Mouse (Mus musculus) common myeloid progenitor, adult 5-6 weeks (primary cell): ENCODE data around the gene Ppp1r13b. TPM values are rescaled to one million over a fixed set of nuclear protein-coding genes. Genes with fewer than 3 reads are reported as not detected.
A peak's percentile ranks its signal among the peaks of the same experiment; 100 is the strongest.

Source experiments
- ATAC-seq: replicated peaks from 2 replicates; pipeline ENCODE4 v1.8.0; 2016; ENCODE audit warnings: low read depth, mild to moderate bottlenecking, moderate TSS enrichment, inconsistent platforms; ENCODE audit not compliant: poor library complexity, severe bottlenecking
- total RNA-seq: library from RNA; stranded (forward); fragments of 200-1000, 187-1606 nt; gene quantifications from 2 replicates; pipeline ENCODE4 v1.2.3, GENCODE M21; 2017

Ppp1r13b gene
- total RNA-seq, 1 experiment from 2014 or later = 18.3 TPM

GRCm38 (mm10) chr12:111923117-111923516 lies 15.2 kb upstream of the Ppp1r13b start:
- peak; percentile 46 for ATAC-seq

- ATAC-seq = peak; percentile 70
These were observed 12.1 kb upstream of the Ppp1r13b start for GRCm38 (mm10) chr12:111920046-111920445.

DNA sequence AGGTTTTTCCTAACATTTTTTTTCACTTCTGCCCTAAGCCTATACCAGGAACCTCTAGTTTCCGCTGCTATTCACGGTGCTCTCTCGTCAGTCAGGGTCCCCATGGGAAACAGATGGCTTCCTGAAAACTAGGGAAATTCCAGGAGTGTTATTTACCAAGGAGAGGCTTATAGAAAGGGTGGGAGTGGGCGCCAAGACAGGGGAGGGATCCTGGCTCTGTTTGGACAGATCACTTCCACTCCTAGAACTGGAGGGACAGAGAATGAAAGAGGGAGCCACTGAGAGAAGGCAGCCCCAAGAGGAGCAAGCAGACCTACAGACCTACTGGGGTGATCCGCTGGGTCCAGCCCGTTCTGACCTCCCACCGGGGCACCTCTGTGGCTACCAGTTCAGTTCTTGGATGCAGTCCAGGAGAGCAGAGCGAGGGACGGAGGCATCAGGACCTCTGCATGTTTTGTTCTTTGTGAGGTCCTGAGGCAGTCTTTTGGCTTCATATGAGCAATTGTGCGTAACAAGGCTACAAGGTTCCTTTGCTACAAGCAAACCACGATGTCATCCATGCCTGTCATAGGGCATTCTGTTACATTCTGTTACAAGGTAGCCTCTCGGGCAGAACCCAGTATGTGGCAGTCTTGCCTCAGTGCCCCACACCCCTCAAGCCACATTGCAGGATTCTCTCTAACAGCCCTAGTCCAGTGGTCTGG lies 8.8 kb upstream of the Ppp1r13b start:
- ATAC-seq = no peak

- no peak for ATAC-seq
These were observed 7.9 kb upstream of the Ppp1r13b start for GRCm38 (mm10) chr12:111915781-111916180.

DNA sequence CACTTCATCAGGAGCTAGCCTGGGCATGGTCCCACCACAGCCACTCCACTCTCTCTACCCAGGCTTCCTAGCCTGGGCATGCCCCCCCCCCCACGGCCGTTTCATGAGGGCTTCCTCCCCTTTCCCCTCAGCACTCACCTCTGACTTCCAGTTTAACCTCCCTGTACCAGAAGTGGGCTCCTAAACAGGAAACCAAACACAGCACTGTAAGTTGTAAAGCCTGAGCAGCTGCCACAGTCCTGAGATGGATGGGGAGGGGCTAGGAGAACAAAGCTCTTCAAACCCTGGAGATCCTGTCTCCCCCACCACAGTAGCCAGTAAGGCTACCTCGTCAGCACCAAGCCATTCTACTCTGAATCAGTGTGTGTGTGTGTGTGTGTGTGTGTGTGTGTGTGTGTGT lies 6.1 kb upstream of the Ppp1r13b start:
- ATAC-seq = peak; percentile 67

- no peak for ATAC-seq
These were observed 4.9 kb upstream of the Ppp1r13b start for GRCm38 (mm10) chr12:111912802-111913201.

GRCm38 (mm10) chr12:111911796-111912195 lies 3.9 kb upstream of the Ppp1r13b start:
- ATAC-seq = no peak

DNA sequence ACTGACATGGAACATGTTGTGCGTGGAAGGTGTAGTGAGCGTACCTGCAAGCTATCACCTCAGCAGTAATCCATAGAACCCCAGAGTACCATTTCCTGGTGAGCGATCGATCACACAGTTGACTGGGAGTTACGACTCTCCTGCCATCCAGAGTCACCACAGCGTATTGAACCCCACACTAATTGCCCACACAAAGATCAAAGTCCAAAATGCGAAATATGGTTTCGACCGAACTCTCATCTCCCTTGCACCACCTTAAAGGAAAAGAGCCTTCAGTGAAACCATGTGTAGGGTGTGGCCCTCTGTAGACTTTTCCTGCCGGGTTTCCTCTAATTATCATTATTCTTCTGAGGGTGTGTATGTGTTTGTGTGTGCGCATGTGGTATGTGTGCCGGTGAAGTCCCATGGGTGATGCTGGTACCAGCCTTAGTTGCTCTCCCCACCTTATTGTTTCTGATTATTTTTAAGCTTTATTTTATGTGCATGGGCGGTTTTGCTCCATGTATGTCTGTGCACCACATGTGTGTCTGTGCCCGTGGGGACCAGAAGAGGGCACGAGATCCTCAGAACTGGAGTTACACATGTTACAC lies 3.4 kb upstream of the Ppp1r13b start:
- no peak for ATAC-seq

DNA sequence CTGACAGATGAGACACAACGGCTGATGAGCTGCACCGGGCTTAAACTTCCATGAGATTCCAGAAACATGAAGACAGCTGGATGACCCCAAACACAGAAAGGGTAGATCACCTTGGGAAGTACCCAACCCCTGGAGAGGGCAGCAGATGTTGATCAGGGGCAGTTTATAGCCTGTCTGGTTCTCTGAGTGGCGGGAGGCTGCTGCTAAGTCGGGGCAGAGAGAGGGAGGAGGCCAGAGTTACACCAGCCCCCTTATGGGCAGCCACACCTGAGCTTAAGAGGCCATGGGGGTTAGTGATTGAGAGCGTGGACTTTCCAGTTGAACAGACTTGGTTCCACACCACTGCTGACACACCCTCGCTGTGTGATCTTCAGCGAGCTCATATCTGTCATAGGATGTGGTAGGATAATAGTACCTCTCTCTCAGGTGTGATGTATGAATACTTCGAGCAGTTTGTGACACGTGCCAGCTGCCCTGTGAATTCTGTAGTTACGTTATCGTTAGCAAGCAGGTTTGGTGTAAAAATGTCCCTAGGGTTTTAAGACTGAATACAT lies 1.2 kb upstream of the Ppp1r13b start:
- ATAC-seq = no peak

DNA sequence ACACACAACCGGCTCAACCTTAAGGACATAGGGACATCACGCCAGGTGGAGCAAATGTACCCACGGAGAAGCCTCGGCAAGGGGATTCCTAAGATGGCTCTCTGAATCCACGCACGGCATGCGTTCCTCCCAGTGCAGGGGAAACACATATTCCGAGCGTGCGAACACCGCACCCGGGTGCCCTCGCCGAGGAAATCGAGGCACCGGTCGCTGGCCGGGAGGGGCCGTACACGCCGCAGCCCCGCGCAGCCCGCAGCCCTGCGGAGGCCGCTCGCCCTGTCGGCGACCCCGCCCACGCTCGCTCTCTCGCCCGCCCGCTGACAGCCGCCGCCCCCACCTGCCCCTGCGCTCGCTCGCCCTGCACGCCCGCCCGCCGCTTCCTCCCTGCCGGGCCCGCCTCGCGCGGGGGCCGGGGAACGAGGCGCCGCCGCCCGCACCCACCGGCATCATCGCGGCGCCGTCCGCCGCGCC lies 454 bp downstream of the Ppp1r13b start:
- ATAC-seq = 0 out of 2 replicates have a peak, but pooled peaks have one; percentile 6

- ATAC-seq = no peak
These were observed 1.5 kb downstream of the Ppp1r13b start for GRCm38 (mm10) chr12:111906309-111906875.

GRCm38 (mm10) chr12:111902488-111902887 lies 5.4 kb downstream of the Ppp1r13b start:
- no peak for ATAC-seq

DNA sequence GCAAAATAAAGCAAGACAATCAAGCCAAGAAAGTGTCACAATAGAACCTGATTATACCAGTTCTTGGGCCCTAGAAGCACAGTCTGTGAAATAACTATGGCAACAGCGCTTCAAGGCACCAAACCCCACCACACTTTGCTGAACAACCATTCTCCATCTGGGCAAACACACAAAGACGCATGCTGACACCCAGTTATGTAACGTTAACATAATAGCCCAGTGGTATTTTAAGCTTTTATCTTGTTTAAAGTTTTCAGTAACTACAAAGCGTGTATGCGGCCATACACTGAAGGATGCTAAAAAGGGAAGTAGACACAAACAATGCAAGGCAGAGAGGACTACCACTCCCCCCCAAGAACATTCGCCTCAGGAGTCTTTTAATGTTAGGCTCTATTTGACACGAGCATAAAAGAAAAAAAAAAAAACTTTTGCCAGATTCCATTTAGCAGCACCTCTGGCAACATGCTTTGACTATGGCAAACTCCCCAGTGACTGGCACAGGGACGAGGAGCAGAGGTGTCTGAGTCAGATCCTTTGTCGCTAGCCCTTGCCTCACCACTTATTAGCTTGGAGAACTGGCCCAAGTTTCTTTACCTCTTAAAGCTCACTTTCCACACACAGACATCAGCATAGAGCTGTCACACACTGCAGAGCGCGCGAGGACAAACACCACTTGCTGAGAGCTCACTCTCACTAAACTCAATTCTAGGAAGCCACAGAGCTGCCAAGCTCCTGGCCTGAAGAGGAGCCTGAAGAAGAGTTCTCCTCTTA lies 6.6 kb downstream of the Ppp1r13b start:
- ATAC-seq = peak; percentile 45

- no peak for ATAC-seq
These were observed 8.3 kb downstream of the Ppp1r13b start for GRCm38 (mm10) chr12:111899646-111900045.

DNA sequence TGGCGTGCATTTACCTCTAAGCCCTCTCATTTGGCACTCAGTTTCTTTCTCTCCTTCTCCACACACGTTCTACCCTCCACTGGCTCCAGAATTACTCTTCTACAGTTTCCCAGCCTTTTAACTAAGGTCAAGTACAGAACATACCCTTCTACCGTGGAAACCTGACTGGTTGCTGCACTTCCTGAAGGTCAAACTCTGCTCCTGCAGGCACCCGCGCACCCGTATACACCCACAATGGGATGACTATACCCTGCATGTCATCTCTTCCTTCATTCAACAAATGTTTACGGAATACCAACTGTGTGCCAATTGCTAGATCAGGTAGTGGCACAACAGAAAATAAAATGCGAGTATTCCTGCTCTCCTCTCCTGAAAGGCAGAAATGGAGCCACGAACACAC lies 9.2 kb downstream of the Ppp1r13b start:
- ATAC-seq = no peak

- peak; percentile 80 for ATAC-seq
These were observed 10.8 kb downstream of the Ppp1r13b start for GRCm38 (mm10) chr12:111896908-111897661.

GRCm38 (mm10) chr12:111894082-111894481 lies 13.8 kb downstream of the Ppp1r13b start:
- no peak for ATAC-seq

DNA sequence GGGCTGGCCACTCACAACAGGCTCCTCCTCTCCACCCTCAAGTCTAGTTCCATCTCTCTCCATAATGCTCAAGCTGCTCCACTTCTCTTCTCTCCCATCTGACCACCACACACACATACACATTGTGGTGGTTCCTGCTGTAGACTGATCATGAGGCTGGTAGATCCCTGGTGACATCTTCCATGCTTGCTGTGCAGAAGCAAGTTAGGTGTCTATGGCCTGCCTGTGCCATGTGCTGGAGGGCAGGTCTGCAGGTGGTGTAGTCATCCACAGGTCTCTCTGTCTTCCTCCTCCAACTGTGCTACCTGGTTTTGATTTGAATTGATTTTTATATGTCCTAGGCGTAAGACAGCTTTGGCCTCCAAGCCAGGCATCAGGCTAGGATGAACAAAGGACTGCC lies 14.9 kb downstream of the Ppp1r13b start:
- no peak for ATAC-seq

DNA sequence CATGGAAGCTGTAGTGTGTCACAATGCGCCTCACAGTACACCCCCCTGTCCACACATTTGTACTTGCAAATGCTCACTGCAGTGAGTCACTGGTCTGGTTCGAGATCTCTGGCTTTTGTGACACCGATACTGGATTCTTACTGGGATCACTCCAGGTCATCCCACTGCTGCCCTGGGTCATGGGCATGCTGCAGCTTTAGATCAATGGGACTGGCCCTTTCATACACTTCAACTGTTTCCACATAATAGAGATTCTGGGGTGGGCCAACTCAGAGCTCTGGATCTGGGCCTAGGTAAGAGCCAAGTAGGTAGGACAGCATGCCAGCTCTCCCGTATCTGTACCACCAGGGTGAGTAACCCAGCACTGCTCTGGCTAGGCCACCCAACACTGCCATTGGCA lies 16.1 kb downstream of the Ppp1r13b start:
- ATAC-seq = no peak

DNA sequence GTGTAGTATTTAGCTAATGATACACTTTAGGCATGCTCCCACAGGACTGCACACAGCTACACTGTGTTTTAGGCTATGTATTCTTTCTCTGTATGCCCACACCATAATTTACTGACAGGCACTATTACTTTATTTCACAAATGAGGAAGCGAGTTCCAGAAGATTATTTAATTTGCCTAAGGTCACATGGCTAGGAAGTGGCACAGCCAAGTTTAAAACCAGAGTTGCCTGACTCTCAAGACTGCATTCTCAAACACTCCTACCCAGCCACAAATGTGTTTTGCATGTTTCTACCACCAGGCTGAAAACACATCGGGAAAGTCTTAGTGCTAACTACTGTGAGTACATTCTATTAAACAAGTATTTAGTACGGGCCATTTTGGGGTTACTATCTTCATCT lies 18.7 kb downstream of the Ppp1r13b start:
- ATAC-seq = peak; percentile 80
